Mouse (Mus musculus): Measurements from ENCODE around the gene Nhs. TPM values are rescaled to one million over a fixed set of nuclear protein-coding genes. Genes with fewer than 3 reads are reported as not detected.

Nhs gene
- total and polyA plus RNA-seq, 3 experiments = 0.04 to 0.30 (median 0.12) TPM

GRCm38 (mm10) chrX:161894442-161894841, 265.1 kb downstream of the Nhs start:
- H3K36me3 ChIP-seq (replicated peaks in 1 of 2; ENCODE audit: control insufficient read depth in 1 of 2, insufficient read depth in 1 of 2, low read length in 1 of 2) = no peaks in the 10 kb centered on the region
- no peaks in the 10 kb centered on the region for H3K79me2 ChIP-seq (replicated peaks; ENCODE audit: control insufficient read depth, extremely low read depth, insufficient read depth, poor library complexity, severe bottlenecking)
- no peaks in the 10 kb centered on the region for H3K9me3 ChIP-seq (replicated peaks; ENCODE audit: low read length)
- peaks cover 0 to 3% of the 10 kb centered on the region in 2 experiments; a peak in 1 of 4 replicates for H3K4me1 ChIP-seq (ENCODE audit: control insufficient read depth in 1 of 2, insufficient read depth in 2 of 2)
- no peak for DNase-seq (ENCODE audit: extremely low read depth)
- dilution Hi-C loops (cut with MboI; ENCODE audit: extremely low pct_ligation_motif_present, extremely low pct_unique_long_range_greater_than_20kb, low sequenced_read_pairs) = no loop called here
- H3K9ac ChIP-seq (ENCODE audit: insufficient read depth, low read depth) = no peak overlapping the region
- in situ Hi-C loops (cut with MboI; ENCODE audit: low pct_ligation_motif_present, low pct_unique_long_range_greater_than_20kb, low sequenced_read_pairs) = no loop called here
- H3K4me2 ChIP-seq (ENCODE audit: insufficient read depth, low read depth, poor library complexity, severe bottlenecking) = no peak overlapping the region
- TF ChIP-seq MAFK (IDR thresholded peaks at IDR 0.05; ENCODE audit: insufficient replicate concordance, low read length) = no peak
- no peak for TF ChIP-seq JUN (IDR thresholded peaks at IDR 0.05; ENCODE audit: insufficient read depth, low read depth, low read length)
- TF ChIP-seq POLR2AphosphoS2 (IDR thresholded peaks at IDR 0.05; ENCODE audit: low read depth, low read length) = no peak
- TF ChIP-seq ZC3H11A (IDR thresholded peaks at IDR 0.05; ENCODE audit: low read depth, low read length) = no peak
- TF ChIP-seq RAD21 (IDR thresholded peaks at IDR 0.05; ENCODE audit: low read depth, low read length) = no peak
- no peak for TF ChIP-seq MEF2A (IDR thresholded peaks at IDR 0.05; ENCODE audit: borderline replicate concordance, low read depth, low read length)
- no peak for TF ChIP-seq POLR2A (IDR thresholded peaks at IDR 0.05; ENCODE audit: low read depth, low read length)
- TF ChIP-seq CHD1 (IDR thresholded peaks at IDR 0.05; ENCODE audit: low read depth, low read length) = no peak
- no peak for TF ChIP-seq NELFE (IDR thresholded peaks at IDR 0.05; ENCODE audit: low read depth, low read length)
- TF ChIP-seq PAX5 (IDR thresholded peaks at IDR 0.05; ENCODE audit: low read length) = no peak
- TF ChIP-seq IRF4 (IDR thresholded peaks at IDR 0.05; ENCODE audit: low read depth, low read length) = no peak
- TF ChIP-seq CHD2 (IDR thresholded peaks at IDR 0.05; ENCODE audit: low read length) = no peak
- TF ChIP-seq JUND (conservative IDR thresholded peaks at IDR 0.05; ENCODE audit: low read depth, low read length) = no peak
- TF ChIP-seq MAX (IDR thresholded peaks at IDR 0.05; ENCODE audit: low read length) = no peak
- no peak for TF ChIP-seq HCFC1 (IDR thresholded peaks at IDR 0.05; ENCODE audit: low read depth, low read length)
- no peak for TF ChIP-seq UBTF (IDR thresholded peaks at IDR 0.05; ENCODE audit: low read depth, low read length)
- TF ChIP-seq EP300 (IDR thresholded peaks at IDR 0.05; ENCODE audit: low read length) = no peak
- no peak for TF ChIP-seq SIN3A (IDR thresholded peaks at IDR 0.05; ENCODE audit: low read length)
- no peak overlapping the region for H3K4me3 ChIP-seq (replicated peaks in 1 of 3; ENCODE audit: low read depth in 2 of 3, low read length in 2 of 3, poor library complexity in 1 of 3)
- H3K27ac ChIP-seq (ENCODE audit: insufficient read depth, low read depth) = no peak overlapping the region
- no peaks in the 10 kb centered on the region for H3K27me3 ChIP-seq (replicated peaks)

GRCm38 (mm10) chrX:161883661-161884060, 275.9 kb downstream of the Nhs start:
- no peaks in the 10 kb centered on the region for H3K36me3 ChIP-seq (replicated peaks in 1 of 2; ENCODE audit: control insufficient read depth in 1 of 2, insufficient read depth in 1 of 2, low read length in 1 of 2)
- no peak for TF ChIP-seq MAZ (IDR thresholded peaks at IDR 0.05; ENCODE audit: low read depth, low read length)
- TF ChIP-seq ZNF384 (IDR thresholded peaks at IDR 0.05; ENCODE audit: low read depth, low read length) = no peak
- TF ChIP-seq CHD1 (IDR thresholded peaks at IDR 0.05; ENCODE audit: low read depth, low read length) = no peak
- no peak for TF ChIP-seq KAT2A (IDR thresholded peaks at IDR 0.05; ENCODE audit: insufficient replicate concordance, low read length)
- TF ChIP-seq ELF1 (IDR thresholded peaks at IDR 0.05; ENCODE audit: low read depth, low read length) = no peak
- no peak for TF ChIP-seq MYC (IDR thresholded peaks at IDR 0.05; ENCODE audit: low read depth, low read length)
- TF ChIP-seq JUND (conservative IDR thresholded peaks at IDR 0.05; ENCODE audit: low read depth, low read length) = no peak
- no peak for TF ChIP-seq JUN (IDR thresholded peaks at IDR 0.05; ENCODE audit: insufficient read depth, low read depth, low read length)
- TF ChIP-seq NELFE (IDR thresholded peaks at IDR 0.05; ENCODE audit: low read depth, low read length) = no peak
- no peak for TF ChIP-seq RCOR1 (conservative IDR thresholded peaks at IDR 0.05; ENCODE audit: low read depth, low read length)
- TF ChIP-seq CTCF (conservative IDR thresholded peaks at IDR 0.05 in 1 of 2, IDR thresholded peaks at IDR 0.05 in 1 of 2; ENCODE audit: low read depth in 2 of 2, low read length in 2 of 2) = no peak
- TF ChIP-seq SIN3A (IDR thresholded peaks at IDR 0.05; ENCODE audit: low read length) = no peak
- TF ChIP-seq PAX5 (IDR thresholded peaks at IDR 0.05; ENCODE audit: low read length) = no peak
- TF ChIP-seq SMC3 (IDR thresholded peaks at IDR 0.05; ENCODE audit: low read depth, low read length) = no peak
- no peak for TF ChIP-seq TBP (conservative IDR thresholded peaks at IDR 0.05; ENCODE audit: low read depth, low read length)
- no peak for TF ChIP-seq USF1 (IDR thresholded peaks at IDR 0.05; ENCODE audit: low read depth, low read length)
- H3K4me3 ChIP-seq (replicated peaks in 1 of 3; ENCODE audit: low read depth in 2 of 3, low read length in 2 of 3, poor library complexity in 1 of 3) = no peak overlapping the region
- H3K4me2 ChIP-seq (ENCODE audit: insufficient read depth, low read depth, poor library complexity, severe bottlenecking) = no peak overlapping the region
- H3K79me2 ChIP-seq (replicated peaks; ENCODE audit: control insufficient read depth, extremely low read depth, insufficient read depth, poor library complexity, severe bottlenecking) = no peaks in the 10 kb centered on the region
- in situ Hi-C loops (cut with MboI; ENCODE audit: low pct_ligation_motif_present, low pct_unique_long_range_greater_than_20kb, low sequenced_read_pairs) = no loop called here
- H3K9me3 ChIP-seq (replicated peaks; ENCODE audit: low read length) = no peaks in the 10 kb centered on the region
- dilution Hi-C loops (cut with MboI; ENCODE audit: extremely low pct_ligation_motif_present, extremely low pct_unique_long_range_greater_than_20kb, low sequenced_read_pairs) = no loop called here
- H3K4me1 ChIP-seq (ENCODE audit: control insufficient read depth in 1 of 2, insufficient read depth in 2 of 2) = no peaks in the 10 kb centered on the region
- H3K27ac ChIP-seq (ENCODE audit: insufficient read depth, low read depth) = no peak overlapping the region
- no peak for DNase-seq (ENCODE audit: extremely low read depth)
- no peak overlapping the region for H3K9ac ChIP-seq (ENCODE audit: insufficient read depth, low read depth)
- H3K27me3 ChIP-seq (replicated peaks) = no peaks in the 10 kb centered on the region
